Mouse (Mus musculus) activated CD4-positive, CD25-positive, alpha-beta regulatory T cell, adult 9 weeks (primary cell): ENCODE results near the gene Olfr1243. TPM values are rescaled to one million over a fixed set of nuclear protein-coding genes. Genes with fewer than 3 reads are reported as not detected.

Experiments used
- polyA plus RNA-seq: library from polyadenylated mRNA; unstranded; fragments of 100-300 nt; shearing (Covaris generic); gene quantifications from one replicate; pipeline ENCODE4 v1.2.1, GENCODE M21; 2017

Olfr1243 gene
- polyA plus RNA-seq = not detected

GRCm38 (mm10) chr2:89531387-89531786 is at the start of gene Olfr1243:
Gene Olfr1243 (minus strand): TSS chr2:89531487.

DNA sequence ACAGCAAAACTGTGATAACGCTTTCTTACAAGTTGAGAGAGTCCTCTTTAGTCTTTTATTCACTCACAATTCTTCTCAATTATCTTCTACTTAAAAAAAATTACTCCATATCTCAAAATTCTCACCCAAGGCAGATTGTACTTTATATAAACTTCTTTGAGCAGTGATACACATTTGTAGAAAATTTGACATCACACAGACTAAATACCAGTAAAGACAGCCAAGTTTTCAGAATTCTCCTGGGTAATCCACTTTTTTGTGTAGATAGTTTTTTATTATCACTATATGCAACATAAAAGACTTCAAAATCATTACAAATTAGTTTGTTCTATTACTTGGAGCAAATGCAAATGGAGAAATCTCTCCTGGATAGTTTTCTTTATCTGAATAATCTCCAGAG is 47.1 kb upstream of the Olfr1243 start, which contains the start of gene Olfr1245:
TSS of gene Olfr1245 (minus strand) at position 101 of the 400 bp plus-strand sequence.

GRCm38 (mm10) chr2:89498235-89498634 is 33.1 kb downstream of the Olfr1243 start, which contains the start of gene Olfr1242:
Gene Olfr1242 (minus strand): TSS chr2:89498335.

GRCm38 (mm10) chr2:89487026-89487425 is 44.3 kb downstream of the Olfr1243 start, which contains the start of gene Olfr1241:
Gene Olfr1241 (minus strand): TSS chr2:89487126.

Other genes starting within 250 kb of the Olfr1243 start
- not detected for gene Olfr1229, start 243.5 kb downstream of the Olfr1243 start, polyA plus RNA-seq
- gene Olfr1230, start 234.2 kb downstream of the Olfr1243 start, polyA plus RNA-seq = not detected
- not detected for gene Olfr1231, start 224.4 kb downstream of the Olfr1243 start, polyA plus RNA-seq
- gene Olfr1232, start 201.8 kb downstream of the Olfr1243 start, polyA plus RNA-seq = not detected
- gene Olfr1233, start 189.1 kb downstream of the Olfr1243 start, polyA plus RNA-seq = not detected
- not detected for gene Olfr1234, start 166.6 kb downstream of the Olfr1243 start, polyA plus RNA-seq
- gene Olfr1238, start 121.8 kb downstream of the Olfr1243 start, polyA plus RNA-seq = not detected
- gene Olfr1239, start 111.1 kb downstream of the Olfr1243 start, polyA plus RNA-seq = not detected
- not detected for gene Olfr1240, start 88.5 kb downstream of the Olfr1243 start, polyA plus RNA-seq
- gene Olfr1241, start 44.4 kb downstream of the Olfr1243 start, polyA plus RNA-seq = not detected
- gene Olfr1242, start 33.2 kb downstream of the Olfr1243 start, polyA plus RNA-seq = not detected
- gene Olfr1245, start 47.0 kb upstream of the Olfr1243 start, polyA plus RNA-seq = not detected
- not detected for gene Olfr1246, start 61.7 kb upstream of the Olfr1243 start, polyA plus RNA-seq
- gene Olfr1247, start 82.6 kb upstream of the Olfr1243 start, polyA plus RNA-seq = not detected
- not detected for gene Olfr1248, start 86.8 kb upstream of the Olfr1243 start, polyA plus RNA-seq
- not detected for gene Olfr1249, start 103.5 kb upstream of the Olfr1243 start, polyA plus RNA-seq
- not detected for gene Olfr1250, start 130.0 kb upstream of the Olfr1243 start, polyA plus RNA-seq
- not detected for gene Olfr1251, start 140.4 kb upstream of the Olfr1243 start, polyA plus RNA-seq
- gene Olfr1252, start 193.5 kb upstream of the Olfr1243 start, polyA plus RNA-seq = not detected
- gene Olfr1253, start 225.6 kb upstream of the Olfr1243 start, polyA plus RNA-seq = not detected